Mouse (Mus musculus) adrenal gland, adult 2 months (tissue): ENCODE results near the gene Olfr1297. TPM values are rescaled to one million over a fixed set of nuclear protein-coding genes. Genes with fewer than 3 reads are reported as not detected.

Experiments
- DNase-seq: peaks from one replicate; pipeline ENCODE4 v3.0.0; 2021
- long read RNA-seq: library from polyadenylated mRNA; stranded (forward); transcript quantifications from one replicate; pipeline ENCODE4 v2.0.0, GENCODE M21; 2021
- polyA plus RNA-seq: library from polyadenylated mRNA; depleted of rRNA; stranded (reverse); fragments of >200 nt; gene quantifications from 2 replicates; pipeline ENCODE4 v1.2.3, GENCODE M21; 2012; rRNA removed
- total RNA-seq, 2 experiments: library from RNA; stranded (reverse); gene quantifications; 2 replicates each; pipeline ENCODE4 v1.2.3; 2021

The Olfr1297 gene
- total RNA-seq = not detected
- polyA plus RNA-seq = not detected in 2 replicates
- long read RNA-seq = 0 reads

DNA sequence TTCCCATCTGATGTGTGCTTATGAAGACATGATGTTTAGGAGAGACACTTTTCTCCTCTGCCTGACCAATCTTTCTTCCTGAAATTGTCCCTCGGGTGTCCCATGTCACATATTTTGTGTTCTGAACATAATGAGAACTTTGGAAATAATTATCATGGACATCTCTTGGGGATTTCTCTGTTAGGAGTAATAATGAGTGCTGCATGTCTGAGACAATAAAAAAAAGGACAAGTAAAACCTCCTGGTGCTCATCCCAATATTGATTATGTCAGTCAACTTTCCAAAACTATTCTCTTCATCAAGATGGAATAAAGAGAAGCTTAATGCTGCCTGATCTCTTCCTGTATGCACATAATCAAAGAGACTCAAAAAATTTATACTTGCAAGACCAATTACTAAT is at the start of gene Olfr1297:
Gene Olfr1297, minus strand, starts transcription at position 101 of the 400 bp plus-strand sequence.
- no peak for DNase-seq

GRCm38 (mm10) chr2:111661119-111661518 is 34.8 kb upstream of the Olfr1297 start, which contains the start of gene Olfr1299:
Olfr1299 (plus strand) TSS chr2:111661419.
- no peak for DNase-seq

DNA sequence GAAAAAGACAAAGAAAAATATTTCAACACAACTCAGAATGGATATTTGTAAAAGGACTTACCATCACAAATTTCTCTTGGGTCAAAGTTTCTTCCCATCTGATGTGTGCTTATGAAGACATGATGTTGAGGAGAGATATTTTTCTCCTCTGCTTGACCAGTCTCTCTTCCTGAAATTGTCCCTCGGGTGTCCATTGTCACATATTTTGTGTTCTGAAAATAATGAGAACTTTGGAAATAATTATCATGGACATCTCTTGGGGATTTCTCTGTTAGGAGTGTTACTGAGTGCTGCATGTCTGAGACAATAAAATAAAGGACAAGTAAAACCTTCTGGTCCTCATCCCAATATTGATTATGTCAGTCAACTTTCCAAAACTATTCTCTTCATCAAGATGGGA is 22.8 kb upstream of the Olfr1297 start, which contains the start of gene Olfr1298:
Gene Olfr1298, minus strand, starts transcription at position 101 of the 400 bp plus-strand sequence.
- DNase-seq = no peak

DNA sequence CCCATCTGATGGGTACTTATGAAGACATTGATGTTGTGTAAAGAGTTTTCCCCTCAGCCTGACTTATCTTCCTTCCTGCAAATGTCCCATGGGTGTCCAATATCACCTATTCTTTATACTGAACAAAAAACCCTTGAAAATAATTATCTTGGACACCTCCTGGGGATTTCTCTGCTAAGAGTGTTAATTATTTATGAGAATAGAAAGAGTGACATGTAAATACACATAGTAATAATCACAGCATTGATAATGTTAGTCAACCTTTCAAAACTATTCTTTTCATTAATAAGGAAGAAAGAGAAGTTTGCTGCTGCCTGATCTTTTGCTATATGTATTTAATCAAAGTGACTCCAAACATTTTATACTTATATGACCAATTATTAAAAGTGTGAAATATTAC is 56.7 kb downstream of the Olfr1297 start, which contains the start of gene Olfr1295:
Gene Olfr1295, minus strand, starts transcription at position 101 of the 400 bp plus-strand sequence.
- no peak for DNase-seq

Other genes with a start within 250 kb of the Olfr1297 start
- not detected for gene Olfr1286, start 203.4 kb downstream of the Olfr1297 start, total RNA-seq
- not detected in 2 replicates for gene Olfr1286, start 203.4 kb downstream of the Olfr1297 start, polyA plus RNA-seq
- not detected for gene Olfr1287, start 177.4 kb downstream of the Olfr1297 start, total RNA-seq
- gene Olfr1287, start 177.4 kb downstream of the Olfr1297 start, polyA plus RNA-seq = not detected in 2 replicates
- not detected for gene Olfr1288, start 152.4 kb downstream of the Olfr1297 start, total RNA-seq
- gene Olfr1288, start 152.4 kb downstream of the Olfr1297 start, polyA plus RNA-seq = not detected in 2 replicates
- gene Olfr1289, start 145.7 kb downstream of the Olfr1297 start, total RNA-seq = not detected
- gene Olfr1289, start 145.7 kb downstream of the Olfr1297 start, polyA plus RNA-seq = not detected in 2 replicates
- gene Olfr1290, start 132.7 kb downstream of the Olfr1297 start, total RNA-seq = not detected
- not detected in 2 replicates for gene Olfr1290, start 132.7 kb downstream of the Olfr1297 start, polyA plus RNA-seq
- not detected for gene Olfr1291-ps1, start 129.3 kb downstream of the Olfr1297 start, total RNA-seq
- gene Olfr1291-ps1, start 129.3 kb downstream of the Olfr1297 start, polyA plus RNA-seq = not detected in 2 replicates
- gene Olfr1293-ps, start 101.3 kb downstream of the Olfr1297 start, total RNA-seq = not detected
- not detected in 2 replicates for gene Olfr1293-ps, start 101.3 kb downstream of the Olfr1297 start, polyA plus RNA-seq
- not detected for gene Olfr1294, start 86.2 kb downstream of the Olfr1297 start, total RNA-seq
- not detected in 2 replicates for gene Olfr1294, start 86.2 kb downstream of the Olfr1297 start, polyA plus RNA-seq
- not detected for gene Olfr1295, start 56.8 kb downstream of the Olfr1297 start, total RNA-seq
- gene Olfr1295, start 56.8 kb downstream of the Olfr1297 start, polyA plus RNA-seq = not detected in 2 replicates
- gene Olfr1298, start 22.7 kb upstream of the Olfr1297 start, total RNA-seq = not detected
- gene Olfr1298, start 22.7 kb upstream of the Olfr1297 start, polyA plus RNA-seq = not detected in 2 replicates
- gene Olfr1299, start 34.9 kb upstream of the Olfr1297 start, total RNA-seq = not detected
- not detected in 2 replicates for gene Olfr1299, start 34.9 kb upstream of the Olfr1297 start, polyA plus RNA-seq
- not detected for gene Olfr1301, start 124.5 kb upstream of the Olfr1297 start, total RNA-seq
- not detected in 2 replicates for gene Olfr1301, start 124.5 kb upstream of the Olfr1297 start, polyA plus RNA-seq
- gene Olfr1302, start 150.9 kb upstream of the Olfr1297 start, total RNA-seq = not detected
- not detected in 2 replicates for gene Olfr1302, start 150.9 kb upstream of the Olfr1297 start, polyA plus RNA-seq
- gene Olfr1303, start 193.8 kb upstream of the Olfr1297 start, total RNA-seq = not detected
- gene Olfr1303, start 193.8 kb upstream of the Olfr1297 start, polyA plus RNA-seq = not detected in 2 replicates